Mouse (Mus musculus) midbrain, embryonic 11.5 days (tissue): ENCODE measurements at regions not wholly inside any gene's neighbourhood (a gene's known extent, or its start where the extent isn't known, plus 50 kb on each side); places are given as distances from the start of the nearest gene placed in this dataset.

ENCODE experiments used
- ATAC-seq: fragments of 200-750 bp; cut with Nextera tagmentation; 2 replicates; pipeline ENCODE4 v1.8.0; 2017; ENCODE audit warnings: moderate TSS enrichment, moderate library complexity; ENCODE audit not compliant: low FRiP score
- DNase-seq: peaks from one replicate; pipeline ENCODE4 v3.0.0; 2015; ENCODE audit warnings: low spot score; ENCODE audit errors: missing footprints
- H3K27ac ChIP-seq: fragments of 300-500 bp; sonication (generic); 2 replicates; pipeline ENCODE4 v1.5.1; 2014; ENCODE audit warnings: low read depth, low read length
- H3K27me3 ChIP-seq: fragments of 300-500 bp; sonication (generic); 2 replicates; pipeline ENCODE4 v1.6.1; 2014; ENCODE audit warnings: mild to moderate bottlenecking, low read length, moderate library complexity, mixed read lengths; ENCODE audit not compliant: control insufficient read depth, insufficient read depth
- H3K36me3 ChIP-seq: fragments of 300-500 bp; sonication (generic); 2 replicates; pipeline ENCODE4 v1.6.1; 2014; ENCODE audit warnings: mild to moderate bottlenecking, low read length, moderate library complexity, mixed read lengths; ENCODE audit not compliant: control insufficient read depth, insufficient read depth
- H3K4me1 ChIP-seq: fragments of 300-500 bp; sonication (generic); 2 replicates; pipeline ENCODE4 v1.6.1; 2014; ENCODE audit warnings: low read length; ENCODE audit not compliant: control insufficient read depth, insufficient read depth
- H3K4me2 ChIP-seq: fragments of 300-500 bp; sonication (generic); 2 replicates; pipeline ENCODE4 v1.6.1; 2014; ENCODE audit warnings: mild to moderate bottlenecking, moderate library complexity
- H3K4me3 ChIP-seq: fragments of 300-500 bp; sonication (generic); 2 replicates; pipeline ENCODE4 v1.5.1; 2014; ENCODE audit warnings: low read depth, low read length
- H3K9ac ChIP-seq: fragments of 300-500 bp; sonication (generic); 2 replicates; pipeline ENCODE4 v1.6.1; 2014; ENCODE audit warnings: low read length
- H3K9me3 ChIP-seq: fragments of 300-500 bp; sonication (generic); 2 replicates; pipeline ENCODE4 v1.6.1; 2016; ENCODE audit warnings: low read length; ENCODE audit not compliant: control insufficient read depth
- WGBS: fragments of 180-500 bp; shearing (Covaris S2); extraction: QIAGEN DNeasy Blood & Tissue Kit; methylation state at CpG from one replicate; pipeline ENCODE4 v1.1.7; 2014; 5-methylcytosine and 5-hydroxymethylcytosine counted together

DNA sequence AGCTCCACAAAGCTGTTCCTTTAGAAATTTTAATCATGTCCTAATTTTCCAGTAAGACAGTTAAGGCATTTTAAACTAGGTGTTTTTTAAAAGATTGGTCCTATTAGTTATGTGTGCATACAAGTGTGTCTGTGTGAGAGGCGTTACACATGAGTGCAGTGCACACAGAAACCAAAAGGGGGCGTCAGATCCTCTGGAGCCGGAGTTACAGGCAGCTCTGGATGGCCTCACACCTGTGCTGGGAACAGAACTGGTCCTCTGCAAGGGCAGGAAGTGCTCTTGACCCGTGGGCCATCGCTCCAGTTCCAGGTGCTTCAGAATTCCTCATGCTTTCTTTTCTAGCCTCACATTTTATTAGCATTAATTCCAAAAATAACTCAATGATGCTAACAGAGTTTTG lies 122.3 kb downstream of the Kctd15 start:
- no peaks in the 10 kb centered on the region for H3K9me3 ChIP-seq
- H3K27ac ChIP-seq, result no peak overlapping the region
- H3K36me3 ChIP-seq, result no peaks in the 10 kb centered on the region
- no peak overlapping the region for H3K4me3 ChIP-seq
- no peak overlapping the region for H3K9ac ChIP-seq
- no peaks in the 10 kb centered on the region for H3K4me1 ChIP-seq
- H3K27me3 ChIP-seq, result no peaks in the 10 kb centered on the region
- no peak overlapping the region for H3K4me2 ChIP-seq
- DNase-seq (no peak), ATAC-seq (no peak)
- WGBS, result 73% methylated on average over 5 of the region's 5 CpGs

GRCm38 (mm10) chr7:34531639-34532038 lies 124.9 kb downstream of the Kctd15 start:
- Histone ChIP-seq H3K4me2 (no peak overlapping the region), H3K9ac (no peak overlapping the region), H3K4me1 (no peaks in the 10 kb centered on the region), H3K27me3 (no peaks in the 10 kb centered on the region), H3K36me3 (no peaks in the 10 kb centered on the region), H3K9me3 (no peaks in the 10 kb centered on the region), H3K27ac (no peak overlapping the region), H3K4me3 (no peak overlapping the region)
- ATAC-seq (no peak), DNase-seq (no peak)
- 84% methylated on average over 3 of the region's 3 CpGs for WGBS

- Histone ChIP-seq H3K4me2 (no peak overlapping the region), H3K36me3 (no peaks in the 10 kb centered on the region), H3K9ac (no peak overlapping the region), H3K4me3 (no peak overlapping the region), H3K4me1 (no peaks in the 10 kb centered on the region), H3K9me3 (no peaks in the 10 kb centered on the region), H3K27ac (no peak overlapping the region), H3K27me3 (no peaks in the 10 kb centered on the region)
- WGBS, result 70% methylated on average over 2 of the region's 2 CpGs
- ATAC-seq (no peak), DNase-seq (no peak)
Observed at GRCm38 (mm10) chr7:34507858-34508257, 114.7 kb upstream of the Lsm14a start.

- H3K27me3 ChIP-seq, result no peaks in the 10 kb centered on the region
- ATAC-seq, result no peak
- no peak overlapping the region for H3K4me3 ChIP-seq
- no peaks in the 10 kb centered on the region for H3K36me3 ChIP-seq
- no peaks in the 10 kb centered on the region for H3K9me3 ChIP-seq
- no peak overlapping the region for H3K4me2 ChIP-seq
- DNase-seq, result no peak
- H3K9ac ChIP-seq, result no peak overlapping the region
- 58% methylated on average over 4 of the region's 4 CpGs for WGBS
- H3K27ac ChIP-seq, result no peak overlapping the region
- H3K4me1 ChIP-seq, result no peaks in the 10 kb centered on the region
Observed at GRCm38 (mm10) chr7:34506816-34507215, 113.7 kb upstream of the Lsm14a start.

GRCm38 (mm10) chr7:34493892-34494291 lies 100.8 kb upstream of the Lsm14a start:
- ATAC-seq (no peak), DNase-seq (no peak)
- H3K4me1 ChIP-seq, result no peaks in the 10 kb centered on the region
- H3K9ac ChIP-seq, result no peak overlapping the region
- no peaks in the 10 kb centered on the region for H3K9me3 ChIP-seq
- 75% methylated on average over 10 of the region's 10 CpGs for WGBS
- H3K27me3 ChIP-seq, result no peaks in the 10 kb centered on the region
- no peaks in the 10 kb centered on the region for H3K36me3 ChIP-seq
- no peak overlapping the region for H3K4me2 ChIP-seq
- no peak overlapping the region for H3K27ac ChIP-seq
- H3K4me3 ChIP-seq, result no peak overlapping the region

DNA sequence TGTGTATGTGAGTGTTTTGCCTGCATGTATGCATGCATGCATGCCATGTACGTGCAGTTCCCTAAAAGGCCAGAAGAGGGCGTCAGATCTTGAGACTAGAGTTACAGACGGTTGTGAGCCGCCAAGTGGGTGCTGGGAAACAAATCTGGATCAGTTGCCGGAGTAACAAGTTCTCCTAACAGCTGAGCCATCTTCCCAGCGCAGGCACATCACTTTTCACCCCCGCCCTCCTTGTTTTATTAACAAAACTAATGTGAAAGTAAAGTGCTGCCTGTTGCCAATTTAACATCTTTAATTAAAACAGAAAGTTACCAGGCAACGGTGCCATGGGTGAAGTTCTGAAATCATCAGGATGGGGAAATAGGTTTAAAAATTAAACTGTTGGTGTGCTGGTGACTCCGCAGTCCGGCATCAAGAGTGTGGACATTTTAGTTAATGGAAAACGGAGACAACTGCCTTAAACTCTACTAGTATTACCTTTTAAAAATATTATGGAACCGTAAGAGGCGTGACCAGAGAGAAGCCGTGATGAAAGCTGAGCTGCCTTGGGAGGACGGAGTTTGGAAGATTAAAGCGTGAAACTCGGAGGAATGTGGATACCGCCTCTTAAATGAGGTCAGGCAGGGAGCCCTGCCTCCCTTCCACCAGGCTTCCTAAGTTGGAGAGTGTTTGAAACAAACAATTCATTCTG lies 91.9 kb upstream of the Lsm14a start:
- Histone ChIP-seq H3K4me1 (no peaks in the 10 kb centered on the region), H3K9ac (no peak overlapping the region), H3K4me3 (no peak overlapping the region), H3K27ac (no peak overlapping the region), H3K9me3 (no peaks in the 10 kb centered on the region; the same call in 1 of the 2 replicates), H3K4me2 (no peak overlapping the region), H3K27me3 (no peaks in the 10 kb centered on the region), H3K36me3 (no peaks in the 10 kb centered on the region)
- DNase-seq (no peak), ATAC-seq (no peak)
- WGBS, result 77% methylated on average over 18 of the region's 18 CpGs

DNA sequence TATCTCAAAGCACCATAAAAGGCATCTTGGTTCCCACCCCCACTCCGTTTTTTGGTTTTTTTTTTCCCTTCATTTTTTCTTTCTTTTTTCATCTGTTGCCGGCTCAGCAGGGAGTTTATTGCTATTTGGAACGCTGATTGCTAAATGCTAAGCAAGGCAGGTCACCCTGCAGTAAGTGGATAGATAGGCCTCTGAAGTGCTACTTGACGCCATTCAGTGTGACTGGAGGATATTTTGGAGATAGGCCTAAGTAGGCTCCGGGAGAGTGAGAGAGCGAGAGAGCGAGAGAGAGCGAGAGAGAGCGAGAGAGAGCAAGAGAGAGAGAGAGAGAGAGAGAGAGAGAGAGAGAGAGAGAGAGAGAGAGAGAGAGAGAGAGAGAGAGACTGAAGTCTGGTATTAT lies 90.3 kb upstream of the Lsm14a start:
- H3K27me3 ChIP-seq, result no peaks in the 10 kb centered on the region
- 90% methylated on average over 7 of the region's 9 CpGs for WGBS
- no peaks in the 10 kb centered on the region for H3K4me1 ChIP-seq
- H3K9ac ChIP-seq, result no peak overlapping the region
- no peak overlapping the region for H3K4me3 ChIP-seq
- no peaks in the 10 kb centered on the region for H3K36me3 ChIP-seq
- DNase-seq, result no peak
- no peak overlapping the region for H3K4me2 ChIP-seq
- no peak overlapping the region for H3K27ac ChIP-seq
- H3K9me3 ChIP-seq, result no peaks in the 10 kb centered on the region; the same call in 1 of the 2 replicates
- no peak for ATAC-seq

DNA sequence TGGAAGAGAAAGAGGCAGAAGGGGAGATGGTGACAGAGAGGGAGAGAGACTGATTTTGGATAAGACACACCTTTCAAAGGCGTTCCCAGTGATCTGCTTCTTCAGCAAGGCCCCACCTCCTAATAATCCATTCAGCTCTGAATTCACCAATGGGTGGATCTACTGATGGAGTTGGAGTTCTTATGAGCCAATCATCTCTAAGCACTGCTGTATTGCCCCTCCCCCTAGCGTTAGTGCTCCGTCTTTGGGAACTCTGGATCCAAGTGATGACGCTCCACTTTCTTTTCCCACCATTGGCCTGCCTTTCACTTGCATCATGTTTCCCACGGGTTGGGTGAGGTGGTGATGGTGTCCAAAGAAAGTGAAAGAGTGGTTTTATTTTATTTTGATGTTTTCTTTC lies 87.7 kb upstream of the Lsm14a start:
- no peak overlapping the region for H3K27ac ChIP-seq
- 77% methylated on average over 5 of the region's 5 CpGs for WGBS

GRCm38 (mm10) chr7:34471003-34471402 lies 77.9 kb upstream of the Lsm14a start:
- Histone ChIP-seq H3K36me3 (no peaks in the 10 kb centered on the region), H3K4me1 (no peaks in the 10 kb centered on the region), H3K9ac (no peak overlapping the region), H3K9me3 (no peaks in the 10 kb centered on the region), H3K27me3 (no peaks in the 10 kb centered on the region), H3K27ac (no peak overlapping the region), H3K4me2 (no peak overlapping the region), H3K4me3 (no peak overlapping the region)
- DNase-seq, result no peak
- ATAC-seq, result no peak
- WGBS, result 55% methylated on average over 14 of the region's 14 CpGs

More for the DNA sequence above, 87.7 kb upstream of the Lsm14a start:
- H3K4me2 ChIP-seq, result no peak overlapping the region
- H3K4me3 ChIP-seq, result no peak overlapping the region
- no peaks in the 10 kb centered on the region for H3K27me3 ChIP-seq
- H3K36me3 ChIP-seq, result no peaks in the 10 kb centered on the region
- H3K9me3 ChIP-seq, result no peaks in the 10 kb centered on the region; the same call in 1 of the 2 replicates
- no peak for DNase-seq
- no peaks in the 10 kb centered on the region for H3K4me1 ChIP-seq
- no peak for ATAC-seq
- H3K9ac ChIP-seq, result no peak overlapping the region
